Mouse (Mus musculus) heart, embryonic 16.5 days (tissue): ENCODE measurements around the gene Tnfrsf12a. TPM values are rescaled to one million over a fixed set of nuclear protein-coding genes. Genes with fewer than 3 reads are reported as not detected.

Experiments used
- ATAC-seq: fragments of 200-750 bp; cut with Nextera tagmentation; replicated peaks from 2 replicates; pipeline ENCODE4 v1.8.0; 2017; ENCODE audit warnings: moderate number of reproducible peaks; ENCODE audit not compliant: insufficient read depth, low FRiP score; ENCODE audit errors: extremely low read depth
- H3K27ac ChIP-seq: fragments of 300-500 bp; sonication (generic); 2 replicates; pipeline ENCODE4 v1.5.1; 2014; ENCODE audit warnings: mild to moderate bottlenecking, low read length, control low read depth, moderate library complexity
- H3K27me3 ChIP-seq: fragments of 300-500 bp; sonication (generic); 2 replicates; pipeline ENCODE4 v1.6.1; 2014; ENCODE audit warnings: low read length, mixed read lengths; ENCODE audit not compliant: control insufficient read depth, insufficient read depth
- H3K36me3 ChIP-seq: fragments of 300-500 bp; sonication (generic); 2 replicates; pipeline ENCODE4 v1.6.1; 2014; ENCODE audit not compliant: control insufficient read depth, insufficient read depth
- H3K4me1 ChIP-seq: fragments of 300-500 bp; sonication (generic); 2 replicates; pipeline ENCODE4 v1.6.1; 2014; ENCODE audit warnings: low read length, mixed read lengths; ENCODE audit not compliant: control insufficient read depth, insufficient read depth
- H3K4me2 ChIP-seq: fragments of 300-500 bp; sonication (generic); 2 replicates; pipeline ENCODE4 v1.6.1; 2014; ENCODE audit warnings: low read depth, mild to moderate bottlenecking, control low read depth, low read length
- H3K4me3 ChIP-seq: fragments of 300-500 bp; sonication (generic); 2 replicates; pipeline ENCODE4 v1.5.1; 2014; ENCODE audit warnings: mild to moderate bottlenecking, control low read depth, low read length
- H3K9ac ChIP-seq: fragments of 300-500 bp; sonication (generic); 2 replicates; pipeline ENCODE4 v1.6.1; 2014; ENCODE audit warnings: low read length, control low read depth
- H3K9me3 ChIP-seq: fragments of 300-500 bp; sonication (generic); replicated peaks from 2 replicates; pipeline ENCODE4 v1.6.1; 2016; ENCODE audit warnings: low read length; ENCODE audit not compliant: control insufficient read depth
- WGBS: fragments of 180-500 bp; shearing (Covaris S2); extraction: QIAGEN DNeasy Blood & Tissue Kit; methylation state at CpG from one replicate; pipeline ENCODE4 v1.1.7; 2014; 5-methylcytosine and 5-hydroxymethylcytosine counted together
- polyA plus RNA-seq: library from polyadenylated mRNA; unstranded; fragments of >200 nt; fragmentation: Nextera tagmentation; extraction: Ambion mirVana; gene quantifications from 2 replicates; pipeline ENCODE4 v1.2.1, GENCODE M21; 2015

Tnfrsf12a gene
- polyA plus RNA-seq, 1 experiment from 2014 or later: 100 TPM

- no peak for ATAC-seq
- H3K27me3 ChIP-seq: peaks cover 13% of the 10 kb centered on the region
- H3K4me2 ChIP-seq: no peak overlapping the region
- no peak overlapping the region for H3K27ac ChIP-seq
- 24% methylated on average over 10 of the region's 10 CpGs for WGBS
- no peak overlapping the region for H3K4me3 ChIP-seq
- H3K9me3 ChIP-seq: peaks cover 5% of the 10 kb centered on the region; the same call in 1 of the 2 replicates
- no peak overlapping the region for H3K9ac ChIP-seq
- peaks cover 5% of the 10 kb centered on the region for H3K4me1 ChIP-seq
- no peaks in the 10 kb centered on the region for H3K36me3 ChIP-seq
Observed at GRCm38 (mm10) chr17:23645894-23646293, 31.4 kb downstream of the Tnfrsf12a start.

GRCm38 (mm10) chr17:23644613-23645495, 32.4 kb downstream of the Tnfrsf12a start, which contains the start of gene Mmp25:
TSS of gene Mmp25 (minus strand) at chr17:23645277.
- no peak within 1 kb of the TSS for H3K27ac ChIP-seq
- ATAC-seq: 0 out of 2 replicates have a peak, but pooled peaks have one; percentile 10
- WGBS: 2% methylated on average over 58 of the region's 58 CpGs

GRCm38 (mm10) chr17:23631241-23631640, 46.0 kb downstream of the Tnfrsf12a start:
- ATAC-seq: no peak
- no peaks in the 10 kb centered on the region for H3K36me3 ChIP-seq
- H3K27ac ChIP-seq: no peak overlapping the region
- H3K27me3 ChIP-seq: peaks cover 6% of the 10 kb centered on the region
- H3K9me3 ChIP-seq: no peaks in the 10 kb centered on the region
- no peak overlapping the region for H3K9ac ChIP-seq
- H3K4me2 ChIP-seq: no peak overlapping the region
- 68% methylated on average over 8 of the region's 8 CpGs for WGBS
- H3K4me1 ChIP-seq: peaks cover 3% of the 10 kb centered on the region; the same call in 1 of the 2 replicates
- H3K4me3 ChIP-seq: no peak overlapping the region

More at GRCm38 (mm10) chr17:23644613-23645495, 32.4 kb downstream of the Tnfrsf12a start, which contains the start of gene Mmp25:
- Histone ChIP-seq H3K9me3 (peaks cover 5% of the 10 kb centered on the region; the same call in 1 of the 2 replicates), H3K4me2 (peak within 1 kb of the TSS; percentile 82), H3K4me1 (peaks cover 5% of the 10 kb centered on the region), H3K4me3 (peak within 1 kb of the TSS; percentile 60), H3K36me3 (no peaks in the 10 kb centered on the region), H3K27me3 (peaks cover 13% of the 10 kb centered on the region), H3K9ac (peak within 1 kb of the TSS; percentile 68)

- Histone ChIP-seq H3K4me2 (peak overlapping the region; percentile 65), H3K9me3 (no peaks in the 10 kb centered on the region), H3K36me3 (no peaks in the 10 kb centered on the region), H3K9ac (0 out of 2 replicates have a peak overlapping the region, but pooled peaks have one; percentile 49), H3K27me3 (peaks cover 6% of the 10 kb centered on the region), H3K4me3 (peak overlapping the region; percentile 33), H3K4me1 (peaks cover 3% of the 10 kb centered on the region; the same call in 1 of the 2 replicates), H3K27ac (no peak overlapping the region)
- WGBS: 13% methylated on average over 22 of the region's 22 CpGs
- peak; percentile 77 for ATAC-seq
Observed at GRCm38 (mm10) chr17:23630195-23631020, 46.9 kb downstream of the Tnfrsf12a start.

GRCm38 (mm10) chr17:23627813-23628212, 49.5 kb downstream of the Tnfrsf12a start:
- Histone ChIP-seq H3K27me3 (peaks cover 3% of the 10 kb centered on the region), H3K4me1 (peaks cover 3% of the 10 kb centered on the region; the same call in 1 of the 2 replicates), H3K4me2 (no peak overlapping the region), H3K9me3 (no peaks in the 10 kb centered on the region), H3K4me3 (no peak overlapping the region), H3K36me3 (no peaks in the 10 kb centered on the region), H3K9ac (no peak overlapping the region), H3K27ac (no peak overlapping the region)
- no peak for ATAC-seq
- 30% methylated on average over 7 of the region's 7 CpGs for WGBS

Other genes starting within 250 kb of the Tnfrsf12a start
- gene Vmn2r117, start 197.8 kb downstream of the Tnfrsf12a start, polyA plus RNA-seq: not detected in 2 replicates
- 12.9 and 14.5 TPM in 2 replicates for gene Zfp213, start 113.2 kb downstream of the Tnfrsf12a start, polyA plus RNA-seq
- 7.3 and 8.5 TPM in 2 replicates for gene Zfp13, start 78.0 kb downstream of the Tnfrsf12a start, polyA plus RNA-seq
- not detected in 2 replicates for gene Zscan10, start 76.6 kb downstream of the Tnfrsf12a start, polyA plus RNA-seq
- 0.24 and 0.25 TPM in 2 replicates for gene Mmp25, start 32.2 kb downstream of the Tnfrsf12a start, polyA plus RNA-seq
- gene Bicdl2, start 17.0 kb downstream of the Tnfrsf12a start, polyA plus RNA-seq: 0.45 and 0.67 TPM in 2 replicates
- 214 and 247 TPM in 2 replicates for gene Hcfc1r1, start 3.9 kb downstream of the Tnfrsf12a start, polyA plus RNA-seq
- gene Thoc6, start 3.6 kb downstream of the Tnfrsf12a start, polyA plus RNA-seq: 38.7 and 39.1 TPM in 2 replicates
- 1.7 and 15.9 TPM in 2 replicates for gene Cldn6, start 1.8 kb upstream of the Tnfrsf12a start, polyA plus RNA-seq
- gene Cldn9, start 6.6 kb upstream of the Tnfrsf12a start, polyA plus RNA-seq: 0.22 and 0.84 TPM in 2 replicates
- gene 1520401A03Rik, start 45.3 kb upstream of the Tnfrsf12a start, polyA plus RNA-seq: not detected in 2 replicates
- gene Pkmyt1, start 48.9 kb upstream of the Tnfrsf12a start, polyA plus RNA-seq: 29.7 and 33.3 TPM in 2 replicates
- gene Paqr4, start 63.4 kb upstream of the Tnfrsf12a start, polyA plus RNA-seq: 16.8 and 19.8 TPM in 2 replicates
- 1.8 and 3.7 TPM in 2 replicates for gene Kremen2, start 68.4 kb upstream of the Tnfrsf12a start, polyA plus RNA-seq
- 42.2 and 46.9 TPM in 2 replicates for gene Flywch1, start 94.1 kb upstream of the Tnfrsf12a start, polyA plus RNA-seq
- gene Flywch2, start 108.6 kb upstream of the Tnfrsf12a start, polyA plus RNA-seq: 4.3 and 5.9 TPM in 2 replicates
- 311 and 314 TPM in 2 replicates for gene Srrm2, start 113.1 kb upstream of the Tnfrsf12a start, polyA plus RNA-seq
- 812 and 839 TPM in 2 replicates for gene Elob, start 151.7 kb upstream of the Tnfrsf12a start, polyA plus RNA-seq
- gene Prss33, start 158.6 kb upstream of the Tnfrsf12a start, polyA plus RNA-seq: not detected in 2 replicates
- gene Prss32, start 166.4 kb upstream of the Tnfrsf12a start, polyA plus RNA-seq: 0.11 and 0.50 TPM in 2 replicates
- gene Prss41, start 166.7 kb upstream of the Tnfrsf12a start, polyA plus RNA-seq: 0.21 and 0.22 TPM in 2 replicates
- gene Prss21, start 190.6 kb upstream of the Tnfrsf12a start, polyA plus RNA-seq: not detected in 2 replicates
- gene Dcpp1, start 203.4 kb upstream of the Tnfrsf12a start, polyA plus RNA-seq: not detected in 2 replicates
- 0.21 TPM in 1 of 2 replicates, not detected in the other for gene Dcpp2, start 203.4 kb upstream of the Tnfrsf12a start, polyA plus RNA-seq
- gene Dcpp3, start 240.0 kb upstream of the Tnfrsf12a start, polyA plus RNA-seq: not detected in 2 replicates